Mouse (Mus musculus) spleen, adult 2 months (tissue): Measurements from ENCODE around the gene Kdm5b.

Source experiments
- CTCF ChIP-seq: fragments of 200-500 bp; IDR thresholded peaks from 2 replicates; pipeline ENCODE4 v1.5.1; 2011; ENCODE audit warnings: mild to moderate bottlenecking, inconsistent platforms; ENCODE audit not compliant: insufficient read depth, insufficient read length, insufficient replicate concordance; ENCODE audit errors: extremely low read depth
- POLR2A ChIP-seq: fragments of 200-500 bp; IDR thresholded peaks from 2 replicates; pipeline ENCODE4 v1.6.1; 2011; ENCODE audit warnings: low read depth, low read length, inconsistent platforms

GRCm38 (mm10) chr1:134636245-134636644 is 76.3 kb downstream of the Kdm5b start:
- TF ChIP-seq POLR2A: no peak
- TF ChIP-seq CTCF: no peak
